Mouse (Mus musculus) forebrain, embryonic 12.5 days (tissue): ENCODE data around the gene Dok7. TPM values are rescaled to one million over a fixed set of nuclear protein-coding genes. Genes with fewer than 3 reads are reported as not detected.

Source experiments
- ATAC-seq: fragments of 200-750 bp; cut with Nextera tagmentation; 2 replicates; pipeline ENCODE4 v1.8.0; 2017; ENCODE audit warnings: moderate TSS enrichment; ENCODE audit not compliant: low FRiP score
- H3K27ac ChIP-seq: fragments of 300-500 bp; sonication (generic); 2 replicates; pipeline ENCODE4 v1.5.1; 2016; ENCODE audit warnings: mild to moderate bottlenecking
- H3K27me3 ChIP-seq: fragments of 300-500 bp; sonication (generic); 2 replicates; pipeline ENCODE4 v1.6.1; 2016; ENCODE audit warnings: mild to moderate bottlenecking
- H3K36me3 ChIP-seq: fragments of 300-500 bp; sonication (generic); replicated peaks from 2 replicates; pipeline ENCODE4 v1.6.1; 2016; ENCODE audit warnings: mild to moderate bottlenecking
- H3K4me1 ChIP-seq: fragments of 300-500 bp; sonication (generic); 2 replicates; pipeline ENCODE4 v1.6.1; 2016
- H3K4me2 ChIP-seq: fragments of 300-500 bp; sonication (generic); 2 replicates; pipeline ENCODE4 v1.6.1; 2016; ENCODE audit warnings: mild to moderate bottlenecking, moderate library complexity
- H3K4me3 ChIP-seq: fragments of 300-500 bp; sonication (generic); replicated peaks from 2 replicates; pipeline ENCODE4 v1.5.1; 2016; ENCODE audit warnings: mild to moderate bottlenecking
- H3K9ac ChIP-seq: fragments of 300-500 bp; sonication (generic); 2 replicates; pipeline ENCODE4 v1.6.1; 2016; ENCODE audit warnings: mild to moderate bottlenecking
- H3K9me3 ChIP-seq: fragments of 300-500 bp; sonication (generic); 2 replicates; pipeline ENCODE4 v1.6.1; 2016
- WGBS: fragments of 180-500 bp; shearing (Covaris S2); methylation state at CpG from one replicate; pipeline ENCODE4 v1.1.7; 2016; 5-methylcytosine and 5-hydroxymethylcytosine counted together
- polyA plus RNA-seq: library from polyadenylated mRNA; unstranded; fragments of >200 nt; fragmentation: Nextera tagmentation; extraction: Ambion mirVana; gene quantifications from 2 replicates; pipeline ENCODE4 v1.2.1, GENCODE M21; 2016

Dok7 gene
- 0.61 and 0.68 TPM in 2 replicates for polyA plus RNA-seq

DNA sequence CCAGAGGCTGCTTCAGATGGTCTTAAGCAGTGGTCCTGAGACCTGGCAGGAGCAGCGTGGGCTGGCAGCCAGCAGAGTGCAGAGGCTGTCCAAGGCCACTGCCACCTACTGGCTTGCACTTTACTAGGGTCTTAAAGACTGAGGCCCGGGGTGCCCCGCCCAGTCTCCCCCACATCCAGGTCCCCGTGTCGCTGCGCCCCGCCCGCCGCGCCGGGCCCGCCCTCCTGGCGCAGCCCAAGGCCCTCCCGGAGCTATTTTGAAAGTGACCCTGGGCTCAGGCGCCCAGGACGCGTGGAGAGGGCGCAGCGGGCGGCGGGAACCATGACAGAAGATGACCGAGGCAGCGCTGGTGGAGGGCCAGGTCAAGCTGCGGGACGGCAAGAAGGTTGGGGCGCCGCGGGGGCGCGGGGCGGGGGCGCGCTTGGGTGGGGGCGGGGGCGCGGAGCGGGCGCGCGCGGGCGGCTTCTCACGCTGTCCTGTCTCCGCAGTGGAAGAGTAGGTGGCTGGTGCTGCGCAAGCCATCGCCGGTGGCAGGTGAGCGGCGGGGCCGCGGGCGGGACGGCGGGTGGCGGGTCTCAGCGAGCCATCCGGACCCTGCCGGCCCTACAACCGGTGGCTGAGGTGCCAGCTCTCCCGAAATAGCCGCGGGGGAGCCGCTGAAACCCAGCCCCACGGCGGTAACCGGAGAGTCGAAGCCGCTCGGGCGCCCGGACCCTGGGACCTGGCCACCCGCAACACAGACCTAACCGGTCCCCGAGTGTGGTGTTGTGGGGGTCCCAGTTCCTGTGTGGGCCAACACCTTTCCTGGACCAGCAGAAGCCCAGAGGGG lies at the start of gene Dok7:
Gene Dok7 (plus strand): TSS at position 163 of the 829 bp plus-strand sequence.
- H3K4me3 ChIP-seq, result peak within 1 kb of the TSS; percentile 56
- peak within 1 kb of the TSS; percentile 62 for H3K9ac ChIP-seq
- no peaks in the 10 kb centered on the region for H3K36me3 ChIP-seq
- peak; percentile 71 for ATAC-seq
- H3K9me3 ChIP-seq, result no peaks in the 10 kb centered on the region
- peak within 1 kb of the TSS; percentile 97 for H3K4me2 ChIP-seq
- peaks cover 15% of the 10 kb centered on the region for H3K4me1 ChIP-seq
- WGBS, result 2% methylated on average over 71 of the region's 74 CpGs
- H3K27me3 ChIP-seq, result peaks cover 60% of the 10 kb centered on the region
- no peak within 1 kb of the TSS for H3K27ac ChIP-seq

DNA sequence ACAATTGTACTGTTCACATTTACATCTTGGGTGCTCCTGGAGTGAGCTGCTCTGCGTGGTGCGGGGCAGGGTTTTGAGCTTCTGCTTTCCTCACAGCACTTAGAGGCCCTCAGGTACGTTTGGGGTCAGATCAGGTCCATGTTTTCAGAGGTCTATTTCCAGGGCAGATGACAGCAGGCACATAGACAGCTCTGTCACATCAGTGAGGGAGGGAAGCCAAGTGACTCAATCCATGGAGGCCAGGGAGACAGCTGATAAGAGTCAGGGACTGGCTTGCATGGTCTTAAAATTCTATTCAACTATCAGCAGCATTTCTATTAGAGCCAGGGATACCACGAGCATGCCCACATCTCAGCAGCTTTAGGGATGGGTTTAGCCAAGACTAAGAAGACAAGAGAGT lies 47.4 kb upstream of the Dok7 start:
- Histone ChIP-seq H3K4me3 (no peak overlapping the region), H3K4me1 (peaks cover 8% of the 10 kb centered on the region), H3K9ac (no peak overlapping the region), H3K27ac (no peak overlapping the region), H3K4me2 (no peak overlapping the region), H3K9me3 (no peaks in the 10 kb centered on the region), H3K27me3 (no peaks in the 10 kb centered on the region), H3K36me3 (peaks cover 28% of the 10 kb centered on the region)
- no peak for ATAC-seq
- WGBS, result 97% methylated on average over 4 of the region's 4 CpGs

DNA sequence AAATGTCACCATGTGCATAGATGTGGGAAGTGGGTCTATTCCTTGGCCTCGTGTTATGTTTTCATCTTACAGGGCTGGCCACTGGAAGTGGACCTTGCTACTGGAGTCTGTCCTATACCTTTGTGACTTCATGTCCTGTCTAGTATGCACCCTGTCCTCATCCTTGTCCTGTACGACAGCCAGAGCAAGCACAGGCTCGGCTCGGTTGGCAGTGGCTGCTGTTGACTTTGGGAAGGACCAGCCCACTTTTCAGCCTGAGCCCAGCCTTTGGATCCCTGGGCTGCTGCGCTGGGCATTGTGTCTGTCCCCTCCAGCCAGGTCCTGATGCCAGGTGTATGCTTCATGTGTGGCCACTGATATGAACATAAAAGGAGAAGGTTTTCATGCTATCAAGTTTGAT lies 45.9 kb upstream of the Dok7 start:
- no peaks in the 10 kb centered on the region for H3K9me3 ChIP-seq
- H3K4me1 ChIP-seq, result peaks cover 12% of the 10 kb centered on the region
- no peak overlapping the region for H3K4me2 ChIP-seq
- H3K27ac ChIP-seq, result no peak overlapping the region
- peaks cover 16% of the 10 kb centered on the region for H3K36me3 ChIP-seq
- no peak overlapping the region for H3K4me3 ChIP-seq
- WGBS, result 85% methylated on average over 5 of the region's 5 CpGs
- H3K9ac ChIP-seq, result no peak overlapping the region
- no peaks in the 10 kb centered on the region for H3K27me3 ChIP-seq
- no peak for ATAC-seq

DNA sequence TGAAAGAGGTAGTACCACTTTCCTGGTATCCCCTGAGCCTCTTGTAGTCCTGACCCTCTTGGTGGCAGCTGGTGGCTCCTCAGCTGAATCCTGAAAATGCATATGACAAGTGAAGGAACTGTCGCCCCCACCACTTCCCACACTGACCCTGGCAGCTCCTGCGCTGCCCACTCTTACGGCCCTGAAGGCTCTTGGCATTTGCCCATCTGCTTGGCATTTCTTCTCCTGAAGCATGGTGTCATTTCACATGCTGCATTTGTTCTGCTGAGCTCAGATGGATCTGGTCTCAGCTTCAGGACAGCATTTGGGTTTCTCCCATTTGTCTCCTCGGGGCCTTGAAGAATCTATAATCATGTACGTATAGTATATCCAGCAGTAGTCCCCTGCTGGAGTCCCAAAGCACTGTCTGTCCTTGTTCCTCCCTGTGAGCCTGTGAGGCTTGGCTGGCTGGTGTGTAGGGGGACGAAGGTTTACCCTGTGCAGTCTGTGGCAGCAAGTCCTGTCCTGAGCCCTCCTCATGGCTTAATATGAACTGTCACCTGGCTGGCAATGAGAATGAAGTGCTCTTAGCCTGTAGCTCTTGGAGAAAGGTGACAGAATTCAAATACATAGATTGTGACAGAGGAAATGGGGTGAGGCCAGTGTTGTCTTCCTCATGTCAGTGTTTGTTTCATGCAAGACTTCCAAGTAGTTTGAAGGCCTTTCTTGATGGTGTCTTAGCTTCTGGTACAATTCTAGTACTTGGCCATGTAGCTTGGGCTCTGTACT lies 45.2 kb upstream of the Dok7 start:
- H3K4me2 ChIP-seq, result no peak overlapping the region
- H3K27me3 ChIP-seq, result no peaks in the 10 kb centered on the region
- no peak overlapping the region for H3K4me3 ChIP-seq
- peaks cover 12% of the 10 kb centered on the region for H3K4me1 ChIP-seq
- H3K9ac ChIP-seq, result no peak overlapping the region
- WGBS, result over 99% methylated on average over 6 of the region's 6 CpGs
- no peak overlapping the region for H3K27ac ChIP-seq
- H3K9me3 ChIP-seq, result no peaks in the 10 kb centered on the region
- H3K36me3 ChIP-seq, result peaks cover 12% of the 10 kb centered on the region
- no peak for ATAC-seq

DNA sequence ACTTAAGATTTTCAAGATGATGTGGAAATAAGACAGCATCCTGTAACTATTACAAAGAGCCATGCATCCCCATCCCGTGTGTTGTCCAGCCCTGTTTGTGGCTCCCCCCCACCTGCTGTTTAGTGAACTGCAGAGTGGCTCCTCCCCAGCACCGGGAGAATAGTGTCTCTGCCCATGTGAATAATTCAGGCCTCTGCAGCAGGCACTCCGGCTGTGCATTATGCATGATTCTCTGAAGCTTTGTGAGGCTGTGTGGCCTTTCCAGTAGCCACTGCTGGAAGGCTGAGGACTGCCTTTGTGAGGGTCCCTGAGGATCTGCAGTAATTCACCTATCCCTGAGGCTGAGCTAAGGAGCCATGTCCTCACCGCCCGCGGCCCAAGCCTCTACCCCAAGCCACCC lies 42.5 kb upstream of the Dok7 start:
- peaks cover 12% of the 10 kb centered on the region for H3K4me1 ChIP-seq
- 46% methylated on average over 6 of the region's 6 CpGs for WGBS

DNA sequence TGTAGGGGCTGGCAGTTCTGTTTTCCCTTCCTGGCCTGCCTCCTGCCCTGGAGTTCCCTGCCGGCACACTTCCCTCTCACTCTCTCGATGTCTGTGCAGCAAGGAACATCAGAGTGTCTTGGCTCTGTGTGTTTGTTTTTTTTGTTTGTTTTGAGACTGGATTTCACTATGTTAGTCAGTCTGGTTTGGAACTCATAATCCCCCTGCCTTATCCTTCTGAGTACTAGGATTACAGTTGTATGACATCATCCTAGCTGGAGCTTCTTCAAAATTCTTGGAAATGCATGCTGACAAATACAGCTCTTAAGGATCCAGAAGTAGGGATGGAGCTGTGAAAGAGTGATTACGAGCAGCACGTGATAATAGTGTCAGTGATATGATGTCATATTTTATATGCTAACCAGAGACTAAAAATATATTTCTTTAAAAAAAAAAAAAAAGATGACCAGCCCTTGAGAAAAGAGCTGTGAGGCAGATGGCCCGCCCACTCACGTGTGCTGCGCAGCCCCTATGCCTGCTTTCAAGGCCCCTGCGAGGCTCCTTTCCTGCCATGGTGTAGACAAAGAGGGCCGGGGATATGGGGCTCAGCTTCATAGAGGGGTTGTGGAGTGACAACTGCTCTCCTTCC lies 36.8 kb upstream of the Dok7 start:
- no peak overlapping the region for H3K27ac ChIP-seq
- H3K4me1 ChIP-seq, result 0 out of 2 replicates have a peak, but pooled peaks cover 2% of the 10 kb centered on the region
- peaks cover 64% of the 10 kb centered on the region for H3K36me3 ChIP-seq
- no peak overlapping the region for H3K4me2 ChIP-seq
- no peak overlapping the region for H3K9ac ChIP-seq
- WGBS, result 87% methylated on average over 9 of the region's 9 CpGs
- H3K9me3 ChIP-seq, result no peaks in the 10 kb centered on the region
- H3K27me3 ChIP-seq, result no peaks in the 10 kb centered on the region
- no peak for ATAC-seq
- no peak overlapping the region for H3K4me3 ChIP-seq

More for the DNA sequence above, 42.5 kb upstream of the Dok7 start:
- Histone ChIP-seq H3K9me3 (no peaks in the 10 kb centered on the region), H3K4me2 (no peak overlapping the region), H3K27ac (peak overlapping the region; percentile 79), H3K27me3 (no peaks in the 10 kb centered on the region), H3K36me3 (peaks cover 21% of the 10 kb centered on the region), H3K4me3 (no peak overlapping the region), H3K9ac (no peak overlapping the region)
- ATAC-seq, result peak; percentile 60; the same call in 1 of the 2 replicates

DNA sequence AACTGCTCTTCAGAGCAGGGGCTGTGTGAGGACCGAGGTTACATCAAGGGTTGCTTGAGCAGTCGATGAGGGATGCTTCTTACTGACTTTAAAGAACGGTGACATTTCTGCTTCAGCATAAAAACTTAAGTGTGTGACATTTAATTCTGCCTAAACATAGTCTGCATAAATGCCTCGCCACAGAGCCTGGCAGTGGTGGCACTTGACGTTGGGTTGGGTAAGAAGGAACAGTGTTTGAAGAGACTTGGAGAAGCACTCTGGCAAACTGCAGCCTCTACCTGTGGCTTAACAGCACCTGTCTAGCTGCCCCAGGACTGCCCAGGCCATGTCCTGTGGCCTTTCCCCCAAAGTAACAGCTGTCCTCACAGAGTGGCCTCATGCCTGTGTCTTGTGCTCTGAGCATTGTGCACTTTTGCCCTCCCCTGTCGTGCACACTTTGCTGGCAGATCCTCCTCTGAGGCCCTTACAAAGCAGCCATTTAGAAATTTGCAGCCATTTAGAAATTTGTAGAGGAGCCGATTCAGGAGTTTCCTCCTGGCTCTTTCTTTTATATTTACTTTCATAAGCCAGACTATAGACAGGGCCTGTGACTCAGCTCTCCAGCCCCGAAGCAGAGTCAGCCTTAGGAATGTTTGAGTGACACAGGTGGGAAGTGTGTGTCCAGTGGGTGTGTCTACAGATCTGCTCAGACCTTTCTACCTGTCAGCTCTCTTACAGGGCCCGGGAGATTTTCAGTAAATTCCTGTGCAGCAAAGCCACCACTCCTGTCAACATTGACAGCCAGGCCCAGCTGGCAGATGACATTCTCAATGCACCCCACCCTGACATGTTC lies 35.9 kb upstream of the Dok7 start:
- Histone ChIP-seq H3K4me2 (no peak overlapping the region), H3K27ac (no peak overlapping the region), H3K4me1 (0 out of 2 replicates have a peak, but pooled peaks cover 2% of the 10 kb centered on the region), H3K9ac (no peak overlapping the region), H3K4me3 (no peak overlapping the region), H3K27me3 (no peaks in the 10 kb centered on the region), H3K36me3 (peaks cover 67% of the 10 kb centered on the region), H3K9me3 (no peaks in the 10 kb centered on the region)
- ATAC-seq, result no peak
- 86% methylated on average over 9 of the region's 9 CpGs for WGBS

DNA sequence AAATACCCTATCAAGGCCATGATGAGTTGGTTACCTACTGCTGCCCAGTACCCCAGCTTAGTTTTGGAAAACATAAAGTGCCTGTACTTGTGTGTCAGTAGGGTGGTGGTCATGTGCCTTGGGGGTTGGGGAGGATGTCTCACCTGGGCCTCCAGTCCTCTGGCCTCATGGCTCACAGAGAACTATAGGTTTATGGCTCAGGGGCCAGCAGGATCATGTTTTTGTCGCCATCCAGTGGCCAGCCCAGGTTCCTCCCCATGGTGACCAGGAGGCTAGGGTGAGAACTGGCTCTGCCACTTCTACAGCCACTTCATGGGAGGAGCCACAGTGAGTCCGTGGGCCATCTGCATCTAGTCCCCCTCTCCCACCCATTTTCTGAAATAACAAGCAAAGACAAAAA lies 31.6 kb upstream of the Dok7 start:
- WGBS, result 32% methylated on average over 2 of the region's 2 CpGs
- H3K4me2 ChIP-seq, result no peak overlapping the region
- no peaks in the 10 kb centered on the region for H3K27me3 ChIP-seq
- no peaks in the 10 kb centered on the region for H3K9me3 ChIP-seq
- peaks cover 95% of the 10 kb centered on the region for H3K36me3 ChIP-seq
- ATAC-seq, result 0 out of 2 replicates have a peak, but pooled peaks have one; percentile 44
- H3K4me1 ChIP-seq, result 0 out of 2 replicates have a peak, but pooled peaks cover 2% of the 10 kb centered on the region
- H3K4me3 ChIP-seq, result no peak overlapping the region
- 0 out of 2 replicates have a peak overlapping the region, but pooled peaks have one; percentile 5 for H3K27ac ChIP-seq
- H3K9ac ChIP-seq, result no peak overlapping the region

DNA sequence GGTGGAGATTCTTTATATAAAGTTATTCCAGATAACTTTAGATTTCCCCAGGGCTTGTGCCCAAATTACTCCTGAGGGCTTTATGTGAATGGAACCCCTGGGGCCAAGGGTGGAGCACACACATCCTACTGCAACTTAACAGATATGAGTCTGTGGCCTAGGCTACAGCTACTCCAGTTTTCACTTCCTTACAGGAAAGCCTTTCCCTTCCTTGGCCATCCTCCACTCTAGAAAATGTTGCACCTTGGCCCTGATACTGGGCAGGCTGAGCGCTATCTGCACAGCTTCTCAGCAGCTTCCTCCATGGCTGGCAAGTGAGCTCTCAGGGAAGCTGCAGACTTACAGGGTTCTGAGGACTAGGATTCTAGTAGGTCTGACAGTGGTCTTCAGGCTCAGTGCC lies 27.3 kb upstream of the Dok7 start:
- Histone ChIP-seq H3K36me3 (peaks cover 92% of the 10 kb centered on the region), H3K9me3 (no peaks in the 10 kb centered on the region), H3K4me1 (0 out of 2 replicates have a peak, but pooled peaks cover under 1% of the 10 kb centered on the region), H3K4me2 (no peak overlapping the region), H3K27me3 (no peaks in the 10 kb centered on the region), H3K27ac (no peak overlapping the region), H3K9ac (no peak overlapping the region), H3K4me3 (no peak overlapping the region)
- no peak for ATAC-seq
- WGBS, result 92% methylated on average over 1 of the region's 1 CpGs

DNA sequence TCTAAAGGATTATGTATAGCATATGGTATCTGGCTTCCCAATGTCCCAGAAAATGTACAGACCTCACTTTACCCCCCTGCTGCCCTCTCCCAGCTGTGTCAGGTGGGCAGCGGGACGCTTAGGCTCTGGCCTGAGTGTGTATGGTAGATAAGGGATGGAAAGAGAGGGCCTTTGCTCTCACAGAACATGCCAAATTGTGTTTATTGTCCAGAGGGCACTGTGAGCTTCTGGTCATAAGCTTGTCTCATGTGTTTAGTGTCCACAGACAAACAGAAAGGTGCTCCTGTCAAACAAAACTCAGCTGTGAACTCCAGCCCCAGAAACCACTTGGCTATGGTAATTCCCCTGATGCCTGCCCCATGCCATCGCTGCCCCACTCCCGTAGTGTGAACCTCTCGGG lies 26.8 kb upstream of the Dok7 start:
- H3K9me3 ChIP-seq, result no peaks in the 10 kb centered on the region
- no peak for ATAC-seq
- H3K4me3 ChIP-seq, result no peak overlapping the region
- H3K36me3 ChIP-seq, result peaks cover 93% of the 10 kb centered on the region
- no peaks in the 10 kb centered on the region for H3K27me3 ChIP-seq
- no peak overlapping the region for H3K9ac ChIP-seq
- H3K4me1 ChIP-seq, result no peaks in the 10 kb centered on the region
- no peak overlapping the region for H3K27ac ChIP-seq
- H3K4me2 ChIP-seq, result no peak overlapping the region
- WGBS, result 91% methylated on average over 5 of the region's 5 CpGs

DNA sequence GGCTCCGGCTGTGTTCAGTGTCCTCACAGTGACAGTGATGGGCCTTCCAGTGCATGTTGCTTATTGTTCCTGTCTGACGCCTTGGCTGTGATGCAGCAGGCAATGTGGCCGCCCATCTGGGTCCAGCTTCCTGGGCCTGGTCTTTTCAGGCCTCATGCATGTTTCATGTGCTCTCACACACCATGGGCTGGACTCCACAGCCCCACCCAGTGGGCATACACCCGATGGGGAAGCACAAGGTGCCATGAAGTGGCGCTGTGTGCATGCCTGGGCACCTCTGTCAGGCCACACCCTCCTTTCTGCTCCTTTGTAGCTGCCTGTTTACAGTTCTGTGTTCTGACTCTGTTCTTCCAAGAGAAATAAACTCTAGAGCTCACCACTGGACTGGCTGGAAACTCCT lies 23.5 kb upstream of the Dok7 start:
- Histone ChIP-seq H3K4me1 (no peaks in the 10 kb centered on the region), H3K27ac (no peak overlapping the region), H3K27me3 (no peaks in the 10 kb centered on the region), H3K36me3 (peaks cover 70% of the 10 kb centered on the region), H3K4me3 (no peak overlapping the region), H3K9ac (no peak overlapping the region), H3K9me3 (no peaks in the 10 kb centered on the region), H3K4me2 (no peak overlapping the region)
- no peak for ATAC-seq
- WGBS, result 69% methylated on average over 5 of the region's 5 CpGs
